In the genomic region with DNA sequence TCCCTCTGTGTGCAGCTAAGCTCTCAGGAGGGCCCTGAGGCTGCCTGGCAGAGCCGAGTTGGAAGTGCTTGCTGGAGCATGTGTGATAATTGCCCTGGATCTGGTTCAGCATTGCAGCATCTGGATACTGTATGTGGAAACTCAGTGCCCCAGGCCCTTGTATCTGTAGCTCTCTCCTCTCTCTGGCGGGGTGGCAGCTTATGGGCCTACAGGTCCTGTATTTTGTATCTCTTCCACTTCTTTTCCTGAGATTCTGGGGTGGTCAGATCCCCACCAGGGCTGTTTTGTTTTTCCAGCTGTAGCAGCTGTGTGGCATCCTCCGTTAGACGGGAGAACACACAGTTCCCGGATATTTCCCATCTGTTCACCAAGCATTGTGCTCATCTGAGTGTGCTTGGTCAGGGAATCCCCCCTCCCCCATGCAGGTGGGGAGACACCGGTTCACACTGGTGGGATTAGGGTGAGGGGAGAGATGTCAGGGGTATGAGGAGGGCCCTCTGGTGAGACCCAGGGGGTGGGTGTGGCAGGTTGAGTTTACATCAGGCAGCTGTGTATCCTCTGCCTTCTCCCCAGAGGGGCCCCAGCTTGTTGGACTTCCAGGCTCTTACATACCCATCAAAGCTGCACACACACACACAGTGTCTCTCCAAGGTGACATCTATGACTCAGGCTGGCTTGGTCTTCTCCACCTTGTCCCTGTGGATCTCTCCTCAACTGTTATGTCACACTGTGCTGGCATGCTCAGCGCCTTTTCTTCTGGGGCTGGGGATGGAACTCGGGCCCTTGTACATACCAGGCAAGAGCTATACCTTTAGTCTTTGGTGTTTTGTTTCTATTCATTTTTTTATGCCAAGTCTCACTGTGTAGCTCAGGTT, we compare ENCODE assay signal across 9 mouse cellular contexts. TPM values are rescaled to one million over a fixed set of nuclear protein-coding genes. Genes with fewer than 3 reads are reported as not detected.
DNase-seq lines count a peak whose midpoint lies in the region; ATAC-seq and TF ChIP-seq lines count a peak whose summit lies in the region.
"Had no signal": no experiment of that assay in that cellular context is flagged by ENCODE, and none has a peak within 500 bp of the region (broad histone marks: within the 10 kb centered on the region; RNA-seq: fewer than 3 reads in every experiment).

No protein-coding gene starts in this region.

- peak; percentile 62 for TF ChIP-seq EP300 in stomach, postnatal 0 days (optimal IDR thresholded peaks at IDR 0.05)

- no peak for TF ChIP-seq CTCF in stomach, postnatal 0 days (IDR thresholded peaks at IDR 0.05; ENCODE audit: low read depth)

- no peak overlapping the region; the same call in 1 of the 2 replicates for H3K9ac ChIP-seq in stomach, postnatal 0 days (ENCODE audit: low read length)
- H3K9ac ChIP-seq in forebrain, embryonic 13.5 days = no peak overlapping the region

- no peaks in the 10 kb centered on the region for H3K9me3 ChIP-seq in limb, embryonic 10.5 days (replicated peaks)
- no peaks in the 10 kb centered on the region for H3K9me3 ChIP-seq in stomach, postnatal 0 days (ENCODE audit: control insufficient read depth, low read length)
- H3K9me3 ChIP-seq in forebrain, embryonic 13.5 days (replicated peaks) = no peaks in the 10 kb centered on the region
- H3K9me3 ChIP-seq: midbrain, embryonic 10.5 days had no signal

- peak; percentile 33 for DNase-seq in urinary bladder, postnatal 14 days (ENCODE audit: low spot score)
- no peak for DNase-seq in urinary bladder, postnatal 25 days (ENCODE audit: low spot score)
- peak; percentile 32 for DNase-seq in gastrocnemius, postnatal 14 days
- DNase-seq in limb, embryonic 10.5 days (ENCODE audit: low spot score) = no peak
- DNase-seq in stomach, postnatal 0 days (ENCODE audit: low spot score) = no peak
- DNase-seq in right cerebral cortex, postnatal 36 days (ENCODE audit: low spot score in 2 of 2) = no peak
- DNase-seq in liver = no peak

- no peak overlapping the region for H3K4me3 ChIP-seq in limb, embryonic 10.5 days
- H3K4me3 ChIP-seq in stomach, postnatal 0 days (ENCODE audit: low read depth, low read length) = no peak overlapping the region
- no peak overlapping the region for H3K4me3 ChIP-seq in forebrain, embryonic 13.5 days
- H3K4me3 ChIP-seq: midbrain, embryonic 10.5 days had no signal

- H3K4me2 ChIP-seq in stomach, postnatal 0 days (replicated peaks; ENCODE audit: low read depth) = no peak overlapping the region
- H3K4me2 ChIP-seq in forebrain, embryonic 13.5 days = no peak overlapping the region

- H3K27me3 ChIP-seq in limb, embryonic 10.5 days (ENCODE audit: low read depth, poor library complexity, severe bottlenecking) = no peaks in the 10 kb centered on the region
- no peaks in the 10 kb centered on the region for H3K27me3 ChIP-seq in stomach, postnatal 0 days (ENCODE audit: control insufficient read depth, insufficient read depth, low read length)
- H3K27me3 ChIP-seq in forebrain, embryonic 13.5 days = no peaks in the 10 kb centered on the region

- intact Hi-C loops in gastrocnemius, postnatal 14 days (cut with DNase I; ENCODE audit: low total_unique reads) = no loop called here

- no peaks in the 10 kb centered on the region for H3K36me3 ChIP-seq in limb, embryonic 10.5 days
- no peaks in the 10 kb centered on the region for H3K36me3 ChIP-seq in stomach, postnatal 0 days (ENCODE audit: control insufficient read depth, insufficient read depth, low read length)
- H3K36me3 ChIP-seq in forebrain, embryonic 13.5 days (ENCODE audit: poor library complexity, severe bottlenecking) = no peaks in the 10 kb centered on the region
- H3K36me3 ChIP-seq: midbrain, embryonic 10.5 days had no signal

- 58% methylated on average over 8 of the region's 8 CpGs for WGBS in limb, embryonic 10.5 days
- WGBS in stomach, postnatal 0 days = 44% methylated on average over 8 of the region's 8 CpGs
- 71% methylated on average over 8 of the region's 8 CpGs for WGBS in forebrain, embryonic 13.5 days

- H3K4me1 ChIP-seq in limb, embryonic 10.5 days = peaks cover 30% of the 10 kb centered on the region
- H3K4me1 ChIP-seq in stomach, postnatal 0 days (replicated peaks; ENCODE audit: control insufficient read depth, insufficient read depth) = peaks cover 3% of the 10 kb centered on the region; the same call in 1 of the 2 replicates
- no peaks in the 10 kb centered on the region for H3K4me1 ChIP-seq in forebrain, embryonic 13.5 days

- H3K27ac ChIP-seq in limb, embryonic 10.5 days = peak overlapping the region; percentile 27
- H3K27ac ChIP-seq in stomach, postnatal 0 days (replicated peaks) = peak overlapping the region; percentile 80
- H3K27ac ChIP-seq in forebrain, embryonic 13.5 days = no peak overlapping the region
- H3K27ac ChIP-seq: midbrain, embryonic 10.5 days had no signal

- ATAC-seq in stomach, postnatal 0 days (ENCODE audit: low FRiP score, low TSS enrichment) = peak; percentile 42; the same call in 1 of the 2 replicates
- no peak for ATAC-seq in forebrain, embryonic 13.5 days

RNA-seq across cellular contexts. Expression of gene Arhgef3, which starts 30.7 kb away (rescaled TPM):
- total RNA-seq in gastrocnemius, postnatal 14 days (2021) = 10 to 100 TPM; 15.1 to 15.8 TPM
- polyA plus RNA-seq in limb, embryonic 10.5 days (2016; fragmentation: Nextera tagmentation; extraction: Ambion mirVana) = 4.4 and 8.4 TPM in 2 replicates
- polyA plus RNA-seq in stomach, postnatal 0 days (2015; fragmentation: Nextera tagmentation; extraction: Ambion mirVana) = 13.1 and 14.1 TPM in 2 replicates
- polyA plus RNA-seq in forebrain, embryonic 13.5 days (2015; fragmentation: Nextera tagmentation; extraction: Ambion mirVana) = 1.5 and 1.6 TPM in 2 replicates

Comparison
In these comparisons a context has a peak if more than half of its experiments do, and no peak if none do; other contexts are left out.
1. DNase-seq: peak in urinary bladder, postnatal 14 days (single experiment) and gastrocnemius, postnatal 14 days (single experiment); none in urinary bladder, postnatal 25 days (single experiment), limb, embryonic 10.5 days (single experiment), stomach, postnatal 0 days (single experiment), right cerebral cortex, postnatal 36 days (0 of 2) and liver (single experiment).